Mouse (Mus musculus) neural tube, embryonic 15.5 days (tissue): ENCODE measurements around the gene Itga11. TPM values are rescaled to one million over a fixed set of nuclear protein-coding genes. Genes with fewer than 3 reads are reported as not detected.
"Not testable (repeated sequence)": the region's sequence is repeated elsewhere in the genome, so short reads cannot be mapped to it uniquely, and the experiment has no call there.

Source experiments
- ATAC-seq: fragments of 200-750 bp; cut with Nextera tagmentation; 2 replicates; pipeline ENCODE4 v1.8.0; 2017; ENCODE audit warnings: mild to moderate bottlenecking, moderate TSS enrichment, moderate library complexity; ENCODE audit not compliant: low FRiP score
- H3K27ac ChIP-seq: fragments of 300-500 bp; sonication (generic); replicated peaks from 2 replicates; pipeline ENCODE4 v1.5.1; 2015; ENCODE audit warnings: mild to moderate bottlenecking, inconsistent platforms
- H3K27me3 ChIP-seq: fragments of 300-500 bp; sonication (generic); replicated peaks from 2 replicates; pipeline ENCODE4 v1.6.1; 2015; ENCODE audit warnings: inconsistent platforms
- H3K36me3 ChIP-seq: fragments of 300-500 bp; sonication (generic); 2 replicates; pipeline ENCODE4 v1.6.1; 2015; ENCODE audit warnings: inconsistent platforms
- H3K4me1 ChIP-seq: fragments of 300-500 bp; sonication (generic); 2 replicates; pipeline ENCODE4 v1.6.1; 2015; ENCODE audit warnings: inconsistent platforms
- H3K4me2 ChIP-seq: fragments of 300-500 bp; sonication (generic); 2 replicates; pipeline ENCODE4 v1.6.1; 2015; ENCODE audit warnings: inconsistent platforms, mild to moderate bottlenecking, moderate library complexity
- H3K4me3 ChIP-seq: fragments of 300-500 bp; sonication (generic); replicated peaks from 2 replicates; pipeline ENCODE4 v1.5.1; 2015; ENCODE audit warnings: mild to moderate bottlenecking, inconsistent platforms
- H3K9ac ChIP-seq: fragments of 300-500 bp; sonication (generic); replicated peaks from 2 replicates; pipeline ENCODE4 v1.6.1; 2015; ENCODE audit warnings: mild to moderate bottlenecking, inconsistent platforms
- H3K9me3 ChIP-seq: fragments of 300-500 bp; sonication (generic); replicated peaks from 2 replicates; pipeline ENCODE4 v1.6.1; 2016; ENCODE audit warnings: inconsistent platforms
- WGBS: fragments of 180-500 bp; shearing (Covaris S2); methylation state at CpG from one replicate; pipeline ENCODE4 v1.1.7; 2015; ENCODE audit warnings: mixed read lengths; 5-methylcytosine and 5-hydroxymethylcytosine counted together
- polyA plus RNA-seq: library from polyadenylated mRNA; unstranded; fragments of >200 nt; fragmentation: Nextera tagmentation; extraction: Ambion mirVana; gene quantifications from 2 replicates; pipeline ENCODE4 v1.2.1, GENCODE M21; 2015

The Itga11 gene
- polyA plus RNA-seq, 1 experiment from 2014 or later, result 0.81 TPM

- H3K27me3 ChIP-seq, result 0 out of 2 replicates have a peak, but pooled peaks cover 4% of the 10 kb centered on the region
- WGBS, result 78% methylated on average over 5 of the region's 5 CpGs
Measured at GRCm38 (mm10) chr9:62768361-62768760, 90.7 kb downstream of the Itga11 start.

GRCm38 (mm10) chr9:62772746-62773145 lies 95.1 kb downstream of the Itga11 start:
- H3K9ac ChIP-seq, result no peak overlapping the region
- H3K9me3 ChIP-seq, result no peaks in the 10 kb centered on the region
- H3K27me3 ChIP-seq, result no peaks in the 10 kb centered on the region
- H3K4me2 ChIP-seq, result no peak overlapping the region
- no peak for ATAC-seq
- H3K36me3 ChIP-seq, result no peaks in the 10 kb centered on the region
- H3K4me1 ChIP-seq, result 0 out of 2 replicates have a peak, but pooled peaks cover 4% of the 10 kb centered on the region
- no peak overlapping the region for H3K4me3 ChIP-seq
- 83% methylated on average over 8 of the region's 8 CpGs for WGBS
- no peak overlapping the region for H3K27ac ChIP-seq

More at GRCm38 (mm10) chr9:62768361-62768760, 90.7 kb downstream of the Itga11 start:
- Histone ChIP-seq H3K9ac (no peak overlapping the region), H3K4me3 (no peak overlapping the region), H3K4me1 (0 out of 2 replicates have a peak, but pooled peaks cover under 1% of the 10 kb centered on the region), H3K4me2 (no peak overlapping the region), H3K36me3 (no peaks in the 10 kb centered on the region), H3K9me3 (no peaks in the 10 kb centered on the region), H3K27ac (no peak overlapping the region)
- ATAC-seq, result no peak

- no peak overlapping the region for H3K4me3 ChIP-seq
- H3K4me2 ChIP-seq, result no peak overlapping the region
- no peaks in the 10 kb centered on the region for H3K9me3 ChIP-seq
- H3K27me3 ChIP-seq, result no peaks in the 10 kb centered on the region
- no peak overlapping the region for H3K9ac ChIP-seq
- no peak for ATAC-seq
- 63% methylated on average over 4 of the region's 4 CpGs for WGBS
- H3K4me1 ChIP-seq, result 0 out of 2 replicates have a peak, but pooled peaks cover 4% of the 10 kb centered on the region
- H3K36me3 ChIP-seq, result no peaks in the 10 kb centered on the region
- H3K27ac ChIP-seq, result no peak overlapping the region
Measured at GRCm38 (mm10) chr9:62775464-62775863, 97.8 kb downstream of the Itga11 start.

- Histone ChIP-seq H3K27me3 (no peaks in the 10 kb centered on the region), H3K9ac (no peak overlapping the region), H3K36me3 (no peaks in the 10 kb centered on the region), H3K27ac (no peak overlapping the region), H3K4me2 (no peak overlapping the region), H3K4me1 (peaks cover 12% of the 10 kb centered on the region), H3K4me3 (no peak overlapping the region), H3K9me3 (no peaks in the 10 kb centered on the region)
- WGBS, result 9% methylated on average over 5 of the region's 5 CpGs
- peak; percentile 65; the same call in 1 of the 2 replicates for ATAC-seq
Measured at GRCm38 (mm10) chr9:62777461-62777860, 99.8 kb downstream of the Itga11 start.

- no peak overlapping the region for H3K27ac ChIP-seq
- H3K4me3 ChIP-seq, result no peak overlapping the region
- 83% methylated on average over 9 of the region's 9 CpGs for WGBS
- no peak for ATAC-seq
- H3K27me3 ChIP-seq, result no peaks in the 10 kb centered on the region
- H3K9ac ChIP-seq, result no peak overlapping the region
- H3K4me2 ChIP-seq, result no peak overlapping the region
- H3K36me3 ChIP-seq, result no peaks in the 10 kb centered on the region
- peaks cover 24% of the 10 kb centered on the region for H3K4me1 ChIP-seq
- no peaks in the 10 kb centered on the region for H3K9me3 ChIP-seq
Measured at GRCm38 (mm10) chr9:62778721-62779120, 101.1 kb downstream of the Itga11 start.

- WGBS, result 55% methylated on average over 3 of the region's 3 CpGs
- H3K27me3 ChIP-seq, result no peaks in the 10 kb centered on the region
- ATAC-seq, result no peak
- no peak overlapping the region for H3K27ac ChIP-seq
- H3K4me3 ChIP-seq, result no peak overlapping the region
- H3K36me3 ChIP-seq, result no peaks in the 10 kb centered on the region
- H3K4me2 ChIP-seq, result no peak overlapping the region
- no peaks in the 10 kb centered on the region for H3K9me3 ChIP-seq
- peaks cover 28% of the 10 kb centered on the region for H3K4me1 ChIP-seq
- H3K9ac ChIP-seq, result no peak overlapping the region
Measured at GRCm38 (mm10) chr9:62781965-62782364, 104.3 kb downstream of the Itga11 start.

GRCm38 (mm10) chr9:62782976-62783781 lies 105.6 kb downstream of the Itga11 start:
- H3K9ac ChIP-seq, result peak overlapping the region; percentile 21; the same call in 1 of the 2 replicates
- peak overlapping the region; percentile 80 for H3K27ac ChIP-seq
- no peaks in the 10 kb centered on the region for H3K36me3 ChIP-seq
- no peaks in the 10 kb centered on the region for H3K9me3 ChIP-seq
- ATAC-seq, result peak; percentile 92
- WGBS, result 32% methylated on average over 16 of the region's 16 CpGs
- H3K4me3 ChIP-seq, result 0 out of 2 replicates have a peak overlapping the region, but pooled peaks have one; percentile 1
- peaks cover 24% of the 10 kb centered on the region for H3K4me1 ChIP-seq
- peak overlapping the region; percentile 42 for H3K4me2 ChIP-seq
- H3K27me3 ChIP-seq, result no peaks in the 10 kb centered on the region

- 87% methylated on average over 2 of the region's 2 CpGs for WGBS
- H3K4me3 ChIP-seq, result no peak overlapping the region
- H3K27me3 ChIP-seq, result no peaks in the 10 kb centered on the region
- H3K4me2 ChIP-seq, result no peak overlapping the region
- no peak for ATAC-seq
- no peak overlapping the region for H3K9ac ChIP-seq
- H3K9me3 ChIP-seq, result no peaks in the 10 kb centered on the region
- H3K27ac ChIP-seq, result peak overlapping the region; percentile 80
- peaks cover 24% of the 10 kb centered on the region for H3K4me1 ChIP-seq
- no peaks in the 10 kb centered on the region for H3K36me3 ChIP-seq
Measured at GRCm38 (mm10) chr9:62784233-62784632, 106.6 kb downstream of the Itga11 start.

- 81% methylated on average over 5 of the region's 5 CpGs for WGBS
- Histone ChIP-seq H3K4me2 (no peak overlapping the region), H3K36me3 (no peaks in the 10 kb centered on the region), H3K9me3 (no peaks in the 10 kb centered on the region), H3K9ac (no peak overlapping the region), H3K27ac (no peak overlapping the region), H3K4me1 (peaks cover 23% of the 10 kb centered on the region), H3K4me3 (no peak overlapping the region), H3K27me3 (no peaks in the 10 kb centered on the region)
- ATAC-seq, result no peak
Measured at GRCm38 (mm10) chr9:62786721-62787120, 109.1 kb downstream of the Itga11 start.

GRCm38 (mm10) chr9:62789856-62790255 lies 112.2 kb downstream of the Itga11 start:
- Histone ChIP-seq H3K4me3 (no peak overlapping the region), H3K36me3 (peaks cover 6% of the 10 kb centered on the region; the same call in 1 of the 2 replicates), H3K9ac (no peak overlapping the region), H3K4me2 (no peak overlapping the region), H3K4me1 (no peaks in the 10 kb centered on the region), H3K27ac (no peak overlapping the region), H3K27me3 (no peaks in the 10 kb centered on the region), H3K9me3 (no peaks in the 10 kb centered on the region)
- ATAC-seq, result no peak
- 91% methylated on average over 12 of the region's 12 CpGs for WGBS

- H3K9ac ChIP-seq, H3K4me2 ChIP-seq, ATAC-seq, H3K27ac ChIP-seq, H3K9me3 ChIP-seq, H3K4me3 ChIP-seq, H3K27me3 ChIP-seq, H3K4me1 ChIP-seq: not testable (repeated sequence)
- peaks cover 37% of the 10 kb centered on the region for H3K36me3 ChIP-seq
- 88% methylated on average over 2 of the region's 2 CpGs for WGBS
Measured at GRCm38 (mm10) chr9:62799218-62799617, 121.6 kb downstream of the Itga11 start.

GRCm38 (mm10) chr9:62810095-62810494 lies 132.5 kb downstream of the Itga11 start:
- Histone ChIP-seq H3K36me3 (no peaks in the 10 kb centered on the region), H3K27me3 (no peaks in the 10 kb centered on the region), H3K9ac (peak overlapping the region; percentile 98), H3K4me2 (peak overlapping the region; percentile 82), H3K4me3 (peak overlapping the region; percentile 97), H3K27ac (peak overlapping the region; percentile 99; the same call in 1 of the 2 replicates), H3K9me3 (no peaks in the 10 kb centered on the region), H3K4me1 (peaks cover 28% of the 10 kb centered on the region)
- WGBS, result 16% methylated on average over 8 of the region's 8 CpGs
- no peak for ATAC-seq
